ENCODE assay signal across 21 mouse cellular contexts in the genomic region with DNA sequence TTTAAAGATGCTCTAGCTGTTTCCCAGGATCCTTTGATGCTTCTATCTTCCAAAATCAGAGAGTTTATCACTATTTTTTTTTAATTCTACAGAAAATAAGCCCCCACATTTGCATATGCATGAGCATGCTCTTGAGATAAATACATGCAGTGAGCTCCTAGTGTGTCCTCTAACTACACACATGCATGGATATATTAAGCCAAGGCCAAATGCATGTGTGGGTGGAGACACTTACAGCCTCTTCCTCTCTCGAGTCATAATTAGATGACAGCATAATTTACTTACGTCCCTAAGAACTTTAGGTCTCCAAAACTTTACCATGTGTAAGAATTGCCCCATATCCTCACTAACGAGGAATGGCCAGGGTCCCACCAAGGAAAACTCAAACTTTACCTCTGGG.
DNase-seq lines count a peak whose midpoint lies in the region; ATAC-seq lines count a peak whose summit lies in the region.
"Had no signal": no experiment of that assay in that cellular context is flagged by ENCODE, and none has a peak within 500 bp of the region (broad histone marks: within the 10 kb centered on the region; RNA-seq: fewer than 3 reads in every experiment).

No protein-coding gene starts in this region.

- no peak overlapping the region for H3K9ac ChIP-seq in midbrain, embryonic 11.5 days (ENCODE audit: low read length)

- no peak for DNase-seq in frontal cortex, postnatal 10 days (ENCODE audit: low spot score in 2 of 2)
- DNase-seq in heart, adult 11 months: peak; percentile 39
- no peak for DNase-seq in heart, postnatal 4 days
- DNase-seq in midbrain, embryonic 11.5 days (ENCODE audit: low spot score, missing footprints): peak; percentile 54
- no peak for DNase-seq in midbrain, embryonic 10.5 days (ENCODE audit: low spot score)
- DNase-seq: adrenal gland, adult 2 months; adrenal gland, adult 8-10 months; adrenal gland, postnatal 10 days; adrenal gland, postnatal 14 days; adrenal gland, postnatal 25 days; adrenal gland, postnatal 36 days; B cell, adult 2 months; cerebellum, adult 11 months; cerebellum, adult 11-12 months; cerebellum, adult 18-20 months had no signal

- 86% methylated on average over 3 of the region's 3 CpGs for WGBS in midbrain, embryonic 11.5 days
- 87% methylated on average over 3 of the region's 3 CpGs for WGBS in midbrain, embryonic 10.5 days

- no peaks in the 10 kb centered on the region for H3K36me3 ChIP-seq in midbrain, embryonic 11.5 days (ENCODE audit: control insufficient read depth, insufficient read depth, low read length)
- H3K36me3 ChIP-seq in midbrain, embryonic 10.5 days: no peaks in the 10 kb centered on the region
- H3K36me3 ChIP-seq: G1E had no signal

- H3K4me3 ChIP-seq in midbrain, embryonic 11.5 days (ENCODE audit: low read depth, low read length): no peak overlapping the region
- H3K4me3 ChIP-seq in midbrain, embryonic 10.5 days: no peak overlapping the region

- H3K9me3 ChIP-seq in midbrain, embryonic 11.5 days (ENCODE audit: control insufficient read depth, low read length): no peaks in the 10 kb centered on the region
- no peaks in the 10 kb centered on the region for H3K9me3 ChIP-seq in midbrain, embryonic 10.5 days (replicated peaks)

- no peak overlapping the region for H3K27ac ChIP-seq in midbrain, embryonic 11.5 days (ENCODE audit: low read depth, low read length)
- no peak overlapping the region for H3K27ac ChIP-seq in midbrain, embryonic 10.5 days (replicated peaks)

- ATAC-seq in frontal cortex, adult (ENCODE audit: low TSS enrichment): peak; percentile 55; the same call in 1 of the 2 replicates
- ATAC-seq in midbrain, embryonic 11.5 days (ENCODE audit: low FRiP score): no peak
- ATAC-seq: activated CD4-positive, CD25-positive, alpha-beta regulatory T cell, adult 4 months; CD4-positive, CD25-positive, alpha-beta regulatory T cell, adult 4 months; Patski had no signal

- H3K27me3 ChIP-seq in midbrain, embryonic 11.5 days (ENCODE audit: control insufficient read depth, insufficient read depth, low read length): no peaks in the 10 kb centered on the region
- no peaks in the 10 kb centered on the region for H3K27me3 ChIP-seq in midbrain, embryonic 10.5 days (ENCODE audit: low read depth, poor library complexity, severe bottlenecking)
- H3K27me3 ChIP-seq: CH12.LX had no signal

- no peaks in the 10 kb centered on the region for H3K4me1 ChIP-seq in midbrain, embryonic 11.5 days (ENCODE audit: control insufficient read depth, insufficient read depth, low read length)
- no peaks in the 10 kb centered on the region for H3K4me1 ChIP-seq in midbrain, embryonic 10.5 days

- H3K4me2 ChIP-seq in midbrain, embryonic 11.5 days: no peak overlapping the region

Comparison
In these comparisons a context has a peak if more than half of its experiments do, and no peak if none do; other contexts are left out.
1. DNase-seq: peak in heart, adult 11 months (single experiment) and midbrain, embryonic 11.5 days (single experiment); none in frontal cortex, postnatal 10 days (0 of 2), heart, postnatal 4 days (single experiment) and midbrain, embryonic 10.5 days (single experiment).